Mouse (Mus musculus) small intestine, adult 2 months (tissue): ENCODE results near the gene Oip5. TPM values are rescaled to one million over a fixed set of nuclear protein-coding genes. Genes with fewer than 3 reads are reported as not detected.
"Not testable (repeated sequence)": the region's sequence is repeated elsewhere in the genome, so short reads cannot be mapped to it uniquely, and the experiment has no call there.

Experiments used
- H3K27ac ChIP-seq: fragments of 200-500 bp; 2 replicates; pipeline ENCODE4 v1.5.1; 2012; ENCODE audit warnings: low read depth, low read length, control low read depth, inconsistent platforms; ENCODE audit not compliant: insufficient read depth
- H3K27me3 ChIP-seq: fragments of 200-500 bp; 2 replicates; pipeline ENCODE4 v1.6.1; 2012; ENCODE audit warnings: mild to moderate bottlenecking, moderate library complexity, low read length, inconsistent platforms; ENCODE audit not compliant: control insufficient read depth, insufficient read depth
- H3K36me3 ChIP-seq: fragments of 200-500 bp; 2 replicates; pipeline ENCODE4 v1.6.1; 2012; ENCODE audit warnings: mild to moderate bottlenecking, low read length, control low read depth, inconsistent platforms; ENCODE audit not compliant: control insufficient read depth, insufficient read depth
- H3K4me1 ChIP-seq: fragments of 200-500 bp; 2 replicates; pipeline ENCODE4 v1.6.1; 2012; ENCODE audit warnings: low read length, inconsistent platforms, mixed read lengths; ENCODE audit not compliant: control insufficient read depth, insufficient read depth, insufficient read length
- H3K4me3 ChIP-seq: fragments of 200-500 bp; 2 replicates; pipeline ENCODE4 v1.5.1; 2012; ENCODE audit warnings: low read depth, mild to moderate bottlenecking, control low read depth, inconsistent platforms, low read length, moderate library complexity
- CTCF ChIP-seq: fragments of 200-500 bp; IDR thresholded peaks from 2 replicates; pipeline ENCODE4 v1.5.1; 2012; ENCODE audit warnings: low read depth, mild to moderate bottlenecking, control low read depth, inconsistent platforms, low read length, moderate library complexity, mixed read lengths; ENCODE audit not compliant: insufficient replicate concordance, insufficient read length; ENCODE audit errors: extremely low read depth
- POLR2A ChIP-seq: fragments of 200-500 bp; IDR thresholded peaks from 2 replicates; pipeline ENCODE4 v1.6.1; 2012; ENCODE audit warnings: low read depth, mild to moderate bottlenecking, control low read depth, inconsistent platforms, low read length, moderate library complexity
- WGBS: fragments of 180-500 bp; shearing (Covaris S2); methylation state at CpG from one replicate; pipeline ENCODE4 v1.1.7; 2018; 5-methylcytosine and 5-hydroxymethylcytosine counted together
- polyA plus RNA-seq: library from polyadenylated mRNA; depleted of rRNA; stranded (reverse); fragments of >200 nt; gene quantifications from 2 replicates; pipeline ENCODE4 v1.2.3, GENCODE M21; 2012

Gene Oip5
- polyA plus RNA-seq, 1 experiment, result 3.7 TPM

GRCm38 (mm10) chr2:119621302-119621701 lies 3.0 kb upstream of the Oip5 start:
- Histone ChIP-seq H3K4me3 (no peak overlapping the region), H3K27ac (no peak overlapping the region), H3K27me3 (no peaks in the 10 kb centered on the region), H3K36me3 (0 out of 2 replicates have a peak, but pooled peaks cover 3% of the 10 kb centered on the region), H3K4me1 (peaks cover 3% of the 10 kb centered on the region; the same call in 1 of the 2 replicates)
- WGBS, result 33% methylated on average over 2 of the region's 2 CpGs
- no peak for TF ChIP-seq POLR2A
- no peak for TF ChIP-seq CTCF

- H3K36me3 ChIP-seq, H3K27me3 ChIP-seq, H3K4me1 ChIP-seq, H3K27ac ChIP-seq: not testable (repeated sequence)
- under 1% methylated on average over 6 of the region's 6 CpGs for WGBS
- peak overlapping the region; percentile 77 for H3K4me3 ChIP-seq
Observed at GRCm38 (mm10) chr2:119619002-119619401, 733 bp upstream of the Oip5 start.

- H3K36me3 ChIP-seq, result no peaks in the 10 kb centered on the region
- TF ChIP-seq CTCF (no peak), POLR2A (no peak)
- no peaks in the 10 kb centered on the region for H3K27me3 ChIP-seq
- peaks cover 3% of the 10 kb centered on the region; the same call in 1 of the 2 replicates for H3K4me1 ChIP-seq
- under 1% methylated on average over 13 of the region's 13 CpGs for WGBS
- peak overlapping the region; percentile 12; the same call in 1 of the 2 replicates for H3K27ac ChIP-seq
- H3K4me3 ChIP-seq, result peak overlapping the region; percentile 77
Observed at GRCm38 (mm10) chr2:119617841-119618198, 449 bp downstream of the Oip5 start.

DNA sequence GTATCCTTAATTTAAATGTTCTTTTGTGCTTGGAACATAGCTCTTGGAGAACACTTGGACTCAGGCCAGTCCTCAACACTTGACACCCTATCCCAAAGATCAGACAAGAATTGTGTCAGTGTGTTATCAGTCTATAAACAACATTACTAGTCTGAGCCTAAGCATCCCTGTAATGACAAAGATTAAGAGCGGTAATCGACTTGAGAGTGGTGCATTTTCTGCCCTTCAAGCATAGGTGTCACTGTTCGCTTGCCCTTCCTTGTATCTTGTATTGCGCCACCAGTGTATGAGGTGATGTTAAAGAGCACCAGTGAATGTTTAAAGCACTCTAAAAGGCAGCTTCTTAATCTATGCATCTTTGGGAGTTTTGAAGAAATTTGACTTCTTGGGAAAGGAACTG lies 11.2 kb downstream of the Oip5 start:
- Histone ChIP-seq H3K36me3 (peaks cover 37% of the 10 kb centered on the region), H3K4me3 (no peak overlapping the region), H3K4me1 (0 out of 2 replicates have a peak, but pooled peaks cover 2% of the 10 kb centered on the region), H3K27ac (no peak overlapping the region), H3K27me3 (no peaks in the 10 kb centered on the region)
- WGBS, result 77% methylated on average over 4 of the region's 4 CpGs
- no peak for TF ChIP-seq POLR2A
- TF ChIP-seq CTCF, result no peak

DNA sequence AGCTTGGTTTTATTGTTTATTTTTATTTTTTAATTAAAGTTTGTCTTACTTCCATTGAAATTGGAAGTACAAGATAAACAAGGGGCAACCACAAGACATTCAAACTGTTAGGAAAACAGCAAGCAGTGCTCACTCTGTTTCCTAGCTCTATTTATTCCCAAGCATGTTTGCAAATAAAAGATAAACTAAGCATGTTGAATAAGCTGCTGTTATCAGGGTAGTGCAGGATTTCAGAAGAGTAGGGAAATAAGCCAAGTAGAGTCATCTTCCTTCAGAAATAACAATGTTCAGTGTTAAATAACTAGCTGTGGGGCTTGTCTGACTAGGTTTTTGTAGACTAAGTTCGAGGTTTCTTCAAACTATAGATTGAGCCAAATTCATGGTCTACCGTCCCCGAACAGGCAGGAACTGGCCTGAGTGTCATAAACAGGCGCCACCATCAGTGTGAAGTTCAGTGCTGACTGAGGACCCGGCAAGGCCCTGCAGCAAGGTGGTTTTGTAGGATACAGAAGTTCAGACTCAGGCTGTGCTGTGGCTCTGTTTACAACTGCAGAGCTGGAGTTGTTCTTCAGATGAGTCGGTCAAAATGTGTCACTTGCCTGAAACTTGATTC lies 12.8 kb downstream of the Oip5 start:
- no peaks in the 10 kb centered on the region for H3K27me3 ChIP-seq
- 78% methylated on average over 6 of the region's 6 CpGs for WGBS
- H3K4me1 ChIP-seq, result peaks cover 7% of the 10 kb centered on the region; the same call in 1 of the 2 replicates
- H3K27ac ChIP-seq, result no peak overlapping the region
- no peak overlapping the region for H3K4me3 ChIP-seq
- TF ChIP-seq CTCF, result no peak
- TF ChIP-seq POLR2A, result no peak
- H3K36me3 ChIP-seq, result peaks cover 42% of the 10 kb centered on the region

- H3K4me1 ChIP-seq, result peaks cover 7% of the 10 kb centered on the region; the same call in 1 of the 2 replicates
- H3K4me3 ChIP-seq, result no peak overlapping the region
- no peak overlapping the region for H3K27ac ChIP-seq
- H3K27me3 ChIP-seq, result no peaks in the 10 kb centered on the region
- TF ChIP-seq CTCF, result no peak
- TF ChIP-seq POLR2A, result no peak
- WGBS, result 35% methylated on average over 2 of the region's 2 CpGs
- H3K36me3 ChIP-seq, result peaks cover 46% of the 10 kb centered on the region
Observed at GRCm38 (mm10) chr2:119603909-119604308, 14.4 kb downstream of the Oip5 start.

- Histone ChIP-seq H3K27me3 (no peaks in the 10 kb centered on the region), H3K36me3 (peaks cover 48% of the 10 kb centered on the region), H3K4me3 (no peak overlapping the region), H3K27ac (no peak overlapping the region), H3K4me1 (peaks cover 7% of the 10 kb centered on the region; the same call in 1 of the 2 replicates)
- 21% methylated on average over 1 of the region's 1 CpGs for WGBS
- TF ChIP-seq CTCF, result no peak
- TF ChIP-seq POLR2A, result no peak
Observed at GRCm38 (mm10) chr2:119602488-119602887, 15.8 kb downstream of the Oip5 start.

DNA sequence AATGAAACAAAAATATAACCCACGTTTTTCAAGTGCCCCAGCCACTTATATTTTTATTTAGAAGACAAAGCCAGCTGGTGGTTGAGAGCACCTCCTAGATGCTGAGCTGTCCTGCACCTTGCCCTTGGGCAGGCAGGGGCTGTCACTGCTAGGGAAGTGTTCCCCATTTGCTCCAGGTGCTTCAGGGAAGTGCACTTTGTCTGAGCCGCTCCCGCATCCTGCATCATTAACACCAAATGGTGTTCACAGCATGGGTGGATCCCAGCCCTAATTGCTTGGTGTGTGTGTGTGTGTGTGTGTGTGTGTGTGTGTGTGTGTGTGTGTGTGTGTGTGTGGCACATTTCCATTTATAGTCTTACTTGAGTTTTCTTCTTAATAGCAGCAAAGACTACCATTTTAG lies 16.7 kb downstream of the Oip5 start:
- not testable (repeated sequence) for H3K27me3 ChIP-seq, H3K4me3 ChIP-seq, H3K27ac ChIP-seq, H3K4me1 ChIP-seq
- peaks cover 52% of the 10 kb centered on the region for H3K36me3 ChIP-seq
- WGBS, result 22% methylated on average over 3 of the region's 3 CpGs
